Mouse (Mus musculus): ENCODE measurements around the gene Fam78b.

Fam78b gene

GRCm38 (mm10) chr1:167001174-167001843 is at the start of gene Fam78b:
Gene Fam78b (plus strand): TSS chr1:167001417.
- DNase-seq, result peak; percentile 48

- DNase-seq, result no peak
These were observed 36.7 kb upstream of the Fam78b start for GRCm38 (mm10) chr1:166964508-166964907.

GRCm38 (mm10) chr1:166968271-166968670 is 32.9 kb upstream of the Fam78b start:
- DNase-seq, result no peak

- no peak for DNase-seq
These were observed 27.5 kb upstream of the Fam78b start for GRCm38 (mm10) chr1:166973731-166974130.

- DNase-seq, result no peak
These were observed 22.6 kb upstream of the Fam78b start for GRCm38 (mm10) chr1:166978611-166979010.

- no peak for DNase-seq
These were observed 7.0 kb upstream of the Fam78b start for GRCm38 (mm10) chr1:166994266-166994665.

GRCm38 (mm10) chr1:166996250-166996649 is 5.0 kb upstream of the Fam78b start:
- DNase-seq, result no peak

- no peak for DNase-seq
These were observed 4.4 kb upstream of the Fam78b start for GRCm38 (mm10) chr1:166996811-166997210.

GRCm38 (mm10) chr1:167000529-167001173 is 566 bp upstream of the Fam78b start:
- peak; percentile 72 for DNase-seq

- peak; percentile 29 for DNase-seq
These were observed 748 bp downstream of the Fam78b start for GRCm38 (mm10) chr1:167001844-167002485.

- DNase-seq, result peak; percentile 38
These were observed 1.3 kb downstream of the Fam78b start for GRCm38 (mm10) chr1:167002486-167002850.

GRCm38 (mm10) chr1:167004621-167005020 is 3.4 kb downstream of the Fam78b start:
- DNase-seq, result no peak

GRCm38 (mm10) chr1:167007341-167007740 is 6.1 kb downstream of the Fam78b start:
- DNase-seq, result no peak

GRCm38 (mm10) chr1:167010190-167010589 is 9.0 kb downstream of the Fam78b start:
- DNase-seq, result no peak

GRCm38 (mm10) chr1:167011301-167011700 is 10.1 kb downstream of the Fam78b start:
- DNase-seq, result no peak

- no peak for DNase-seq
These were observed 11.4 kb downstream of the Fam78b start for GRCm38 (mm10) chr1:167012616-167013015.

GRCm38 (mm10) chr1:167013234-167013864 is 12.1 kb downstream of the Fam78b start:
- peak; percentile 74 for DNase-seq

GRCm38 (mm10) chr1:167016269-167016668 is 15.1 kb downstream of the Fam78b start:
- DNase-seq, result peak; percentile 62

GRCm38 (mm10) chr1:167022001-167022424 is 20.8 kb downstream of the Fam78b start:
- no peak for DNase-seq

- DNase-seq, result no peak
These were observed 21.4 kb downstream of the Fam78b start for GRCm38 (mm10) chr1:167022541-167023121.

GRCm38 (mm10) chr1:167023794-167024193 is 22.6 kb downstream of the Fam78b start:
- no peak for DNase-seq

- no peak for DNase-seq
These were observed 23.7 kb downstream of the Fam78b start for GRCm38 (mm10) chr1:167024961-167025360.

- DNase-seq, result no peak
These were observed 30.9 kb downstream of the Fam78b start for GRCm38 (mm10) chr1:167032046-167032648.

All from cerebellum, adult 11 months (tissue).